Mouse (Mus musculus): ENCODE data around the gene Olfr958. TPM values are rescaled to one million over a fixed set of nuclear protein-coding genes. Genes with fewer than 3 reads are reported as not detected.

Gene Olfr958
- polyA plus RNA-seq, 1 experiment from 2014 or later, result not detected

GRCm38 (mm10) chr9:39523616-39524285 is 30.1 kb downstream of the Olfr958 start:
- no peak for ATAC-seq
- Histone ChIP-seq H3K4me2 (ENCODE audit: low read length) (no peak overlapping the region), H3K9me3 (ENCODE audit: control insufficient read depth, low read length) (no peaks in the 10 kb centered on the region), H3K4me3 (ENCODE audit: low read length) (no peak overlapping the region), H3K27me3 (replicated peaks; ENCODE audit: control insufficient read depth, insufficient read depth, low read length) (no peaks in the 10 kb centered on the region), H3K27ac (ENCODE audit: low read depth, low read length) (no peak overlapping the region), H3K9ac (ENCODE audit: low read depth, low read length) (no peak overlapping the region), H3K4me1 (ENCODE audit: control insufficient read depth, insufficient read depth, low read depth, low read length) (no peaks in the 10 kb centered on the region), H3K36me3 (ENCODE audit: control insufficient read depth, insufficient read depth, low read length) (no peaks in the 10 kb centered on the region)
- 63% methylated on average over 1 of the region's 1 CpGs for WGBS

- no peak overlapping the region for H3K4me2 ChIP-seq (ENCODE audit: low read length)
- ATAC-seq, result no peak
- no peaks in the 10 kb centered on the region for H3K9me3 ChIP-seq (ENCODE audit: control insufficient read depth, low read length)
- no peaks in the 10 kb centered on the region for H3K27me3 ChIP-seq (replicated peaks; ENCODE audit: control insufficient read depth, insufficient read depth, low read length)
- H3K4me3 ChIP-seq (ENCODE audit: low read length), result no peak overlapping the region
- H3K27ac ChIP-seq (ENCODE audit: low read depth, low read length), result no peak overlapping the region
- no peaks in the 10 kb centered on the region for H3K36me3 ChIP-seq (ENCODE audit: control insufficient read depth, insufficient read depth, low read length)
- H3K9ac ChIP-seq (ENCODE audit: low read depth, low read length), result no peak overlapping the region
- no peaks in the 10 kb centered on the region for H3K4me1 ChIP-seq (ENCODE audit: control insufficient read depth, insufficient read depth, low read depth, low read length)
Observed at GRCm38 (mm10) chr9:39518595-39518994, 35.3 kb downstream of the Olfr958 start.

- Histone ChIP-seq H3K4me3 (ENCODE audit: low read length) (no peak within 1 kb of the TSS), H3K4me1 (ENCODE audit: control insufficient read depth, insufficient read depth, low read depth, low read length) (no peaks in the 10 kb centered on the region), H3K27ac (ENCODE audit: low read depth, low read length) (no peak within 1 kb of the TSS), H3K36me3 (ENCODE audit: control insufficient read depth, insufficient read depth, low read length) (no peaks in the 10 kb centered on the region), H3K9me3 (ENCODE audit: control insufficient read depth, low read length) (no peaks in the 10 kb centered on the region), H3K9ac (ENCODE audit: low read depth, low read length) (no peak within 1 kb of the TSS), H3K4me2 (ENCODE audit: low read length) (no peak within 1 kb of the TSS), H3K27me3 (replicated peaks; ENCODE audit: control insufficient read depth, insufficient read depth, low read length) (no peaks in the 10 kb centered on the region)
- no peak for ATAC-seq
- WGBS, result 76% methylated on average over 3 of the region's 3 CpGs
Observed at GRCm38 (mm10) chr9:39515531-39515930, 38.3 kb downstream of the Olfr958 start, which contains the start of gene Olfr957. Gene Olfr957 (minus strand): TSS chr9:39515809.

- H3K27me3 ChIP-seq (replicated peaks; ENCODE audit: control insufficient read depth, insufficient read depth, low read length), result no peaks in the 10 kb centered on the region
- H3K4me3 ChIP-seq (ENCODE audit: low read length), result no peak overlapping the region
- ATAC-seq, result peak; percentile 27; the same call in 1 of the 2 replicates
- no peak overlapping the region for H3K4me2 ChIP-seq (ENCODE audit: low read length)
- H3K36me3 ChIP-seq (ENCODE audit: control insufficient read depth, insufficient read depth, low read length), result no peaks in the 10 kb centered on the region
- H3K9me3 ChIP-seq (ENCODE audit: control insufficient read depth, low read length), result no peaks in the 10 kb centered on the region
- H3K27ac ChIP-seq (ENCODE audit: low read depth, low read length), result no peak overlapping the region
- H3K9ac ChIP-seq (ENCODE audit: low read depth, low read length), result no peak overlapping the region
- no peaks in the 10 kb centered on the region for H3K4me1 ChIP-seq (ENCODE audit: control insufficient read depth, insufficient read depth, low read depth, low read length)
- 81% methylated on average over 9 of the region's 9 CpGs for WGBS
Observed at GRCm38 (mm10) chr9:39509412-39509811, 44.4 kb downstream of the Olfr958 start.

- Histone ChIP-seq H3K27ac (ENCODE audit: low read depth, low read length) (no peak overlapping the region), H3K9ac (ENCODE audit: low read depth, low read length) (no peak overlapping the region), H3K27me3 (replicated peaks; ENCODE audit: control insufficient read depth, insufficient read depth, low read length) (no peaks in the 10 kb centered on the region), H3K4me1 (ENCODE audit: control insufficient read depth, insufficient read depth, low read depth, low read length) (no peaks in the 10 kb centered on the region), H3K36me3 (ENCODE audit: control insufficient read depth, insufficient read depth, low read length) (no peaks in the 10 kb centered on the region), H3K4me2 (ENCODE audit: low read length) (no peak overlapping the region), H3K9me3 (ENCODE audit: control insufficient read depth, low read length) (no peaks in the 10 kb centered on the region), H3K4me3 (ENCODE audit: low read length) (no peak overlapping the region)
- WGBS, result 8% methylated on average over 6 of the region's 6 CpGs
- peak; percentile 80 for ATAC-seq
Observed at GRCm38 (mm10) chr9:39508998-39509397, 44.9 kb downstream of the Olfr958 start.

Other genes starting within 250 kb of the Olfr958 start
- not detected in 2 replicates for gene Olfr948, start 228.0 kb downstream of the Olfr958 start, polyA plus RNA-seq (2015; fragmentation: Nextera tagmentation; extraction: Ambion mirVana)
- not detected in 2 replicates for gene Olfr951, start 166.6 kb downstream of the Olfr958 start, polyA plus RNA-seq (2015; fragmentation: Nextera tagmentation; extraction: Ambion mirVana)
- not detected in 2 replicates for gene Olfr952, start 126.9 kb downstream of the Olfr958 start, polyA plus RNA-seq (2015; fragmentation: Nextera tagmentation; extraction: Ambion mirVana)
- not detected in 2 replicates for gene Olfr954, start 97.4 kb downstream of the Olfr958 start, polyA plus RNA-seq (2015; fragmentation: Nextera tagmentation; extraction: Ambion mirVana)
- not detected in 2 replicates for gene Olfr955, start 82.1 kb downstream of the Olfr958 start, polyA plus RNA-seq (2015; fragmentation: Nextera tagmentation; extraction: Ambion mirVana)
- gene Olfr44, start 60.1 kb downstream of the Olfr958 start, polyA plus RNA-seq (2015; fragmentation: Nextera tagmentation; extraction: Ambion mirVana), result not detected in 2 replicates
- not detected in 2 replicates for gene Olfr957, start 38.2 kb downstream of the Olfr958 start, polyA plus RNA-seq (2015; fragmentation: Nextera tagmentation; extraction: Ambion mirVana)
- not detected in 2 replicates for gene Olfr959, start 21.5 kb upstream of the Olfr958 start, polyA plus RNA-seq (2015; fragmentation: Nextera tagmentation; extraction: Ambion mirVana)
- gene AW551984, start 50.3 kb upstream of the Olfr958 start, polyA plus RNA-seq (2015; fragmentation: Nextera tagmentation; extraction: Ambion mirVana), result 218 and 230 TPM in 2 replicates
- gene Olfr148, start 56.6 kb upstream of the Olfr958 start, polyA plus RNA-seq (2015; fragmentation: Nextera tagmentation; extraction: Ambion mirVana), result not detected in 2 replicates
- not detected in 2 replicates for gene Olfr960, start 67.3 kb upstream of the Olfr958 start, polyA plus RNA-seq (2015; fragmentation: Nextera tagmentation; extraction: Ambion mirVana)
- gene Olfr961, start 91.0 kb upstream of the Olfr958 start, polyA plus RNA-seq (2015; fragmentation: Nextera tagmentation; extraction: Ambion mirVana), result not detected in 2 replicates
- not detected in 2 replicates for gene Olfr963, start 113.2 kb upstream of the Olfr958 start, polyA plus RNA-seq (2015; fragmentation: Nextera tagmentation; extraction: Ambion mirVana)
- gene Olfr149, start 153.1 kb upstream of the Olfr958 start, polyA plus RNA-seq (2015; fragmentation: Nextera tagmentation; extraction: Ambion mirVana), result not detected in 2 replicates
- gene Olfr965, start 157.3 kb upstream of the Olfr958 start, polyA plus RNA-seq (2015; fragmentation: Nextera tagmentation; extraction: Ambion mirVana), result not detected in 2 replicates
- gene Olfr150, start 176.9 kb upstream of the Olfr958 start, polyA plus RNA-seq (2015; fragmentation: Nextera tagmentation; extraction: Ambion mirVana), result not detected in 2 replicates
- gene Olfr967, start 192.2 kb upstream of the Olfr958 start, polyA plus RNA-seq (2015; fragmentation: Nextera tagmentation; extraction: Ambion mirVana), result not detected in 2 replicates
- gene Olfr968, start 229.2 kb upstream of the Olfr958 start, polyA plus RNA-seq (2015; fragmentation: Nextera tagmentation; extraction: Ambion mirVana), result not detected in 2 replicates
- gene Olfr969, start 236.9 kb upstream of the Olfr958 start, polyA plus RNA-seq (2015; fragmentation: Nextera tagmentation; extraction: Ambion mirVana), result not detected in 2 replicates

Data from hindbrain, embryonic 16.5 days (tissue).